Mouse (Mus musculus) hindbrain, postnatal 0 days (tissue): Measurements from ENCODE around the gene Trex2. TPM values are rescaled to one million over a fixed set of nuclear protein-coding genes. Genes with fewer than 3 reads are reported as not detected.
"Not testable (repeated sequence)": the region's sequence is repeated elsewhere in the genome, so short reads cannot be mapped to it uniquely, and the experiment has no call there.

ENCODE experiments used
- ATAC-seq: fragments of 200-750 bp; cut with Nextera tagmentation; 2 replicates; pipeline ENCODE4 v1.8.0; 2017; ENCODE audit warnings: mild to moderate bottlenecking, moderate TSS enrichment, moderate library complexity
- DNase-seq: peaks from one replicate; pipeline ENCODE4 v3.0.0-alpha.2; 2015; ENCODE audit warnings: low spot score
- H3K27ac ChIP-seq: fragments of 300-500 bp; sonication (generic); 2 replicates; pipeline ENCODE4 v1.5.1; 2014; ENCODE audit warnings: mild to moderate bottlenecking
- H3K27me3 ChIP-seq: fragments of 300-500 bp; sonication (generic); 2 replicates; pipeline ENCODE4 v1.6.1; 2014; ENCODE audit warnings: low read length, mixed read lengths; ENCODE audit not compliant: insufficient read depth
- H3K36me3 ChIP-seq: fragments of 300-500 bp; sonication (generic); 2 replicates; pipeline ENCODE4 v1.6.1; 2014; ENCODE audit warnings: low read length, mixed read lengths; ENCODE audit not compliant: insufficient read depth
- H3K4me1 ChIP-seq: fragments of 300-500 bp; sonication (generic); 2 replicates; pipeline ENCODE4 v1.6.1; 2014; ENCODE audit warnings: antibody characterized with exemption, low read length, mixed read lengths; ENCODE audit not compliant: insufficient read depth
- H3K4me2 ChIP-seq: fragments of 300-500 bp; sonication (generic); 2 replicates; pipeline ENCODE4 v1.6.1; 2014; ENCODE audit warnings: low read depth, mild to moderate bottlenecking, low read length, moderate library complexity, mixed read lengths
- H3K4me3 ChIP-seq: fragments of 300-500 bp; sonication (generic); 2 replicates; pipeline ENCODE4 v1.5.1; 2014; ENCODE audit warnings: low read length
- H3K9ac ChIP-seq: fragments of 300-500 bp; sonication (generic); replicated peaks from 2 replicates; pipeline ENCODE4 v1.6.1; 2014; ENCODE audit warnings: mild to moderate bottlenecking, low read length, moderate library complexity, mixed read lengths
- H3K9me3 ChIP-seq: fragments of 300-500 bp; sonication (generic); 2 replicates; pipeline ENCODE4 v1.6.1; 2016; ENCODE audit warnings: low read length, mixed read lengths
- CTCF ChIP-seq: IDR thresholded peaks from 2 replicates; pipeline ENCODE4 v1.5.1; 2016; ENCODE audit warnings: antibody characterized with exemption, control low read depth, low read depth
- WGBS: fragments of 180-500 bp; shearing (Covaris S2); extraction: QIAGEN DNeasy Blood & Tissue Kit; methylation state at CpG from one replicate; pipeline ENCODE4 v1.1.7; 2014; 5-methylcytosine and 5-hydroxymethylcytosine counted together
- polyA plus RNA-seq: library from polyadenylated mRNA; unstranded; fragments of >200 nt; fragmentation: Nextera tagmentation; extraction: Ambion mirVana; gene quantifications from 2 replicates; pipeline ENCODE4 v1.2.1, GENCODE M21; 2015
- total RNA-seq: library from RNA; depleted of rRNA; stranded (reverse); fragments of >200 nt; gene quantifications from 2 replicates; pipeline ENCODE4 v1.2.3, GENCODE M21; 2014

The Trex2 gene
- total and polyA plus RNA-seq, 2 experiments from 2014 or later: not detected

- TF ChIP-seq CTCF: no peak
- 80% methylated on average over 5 of the region's 5 CpGs for WGBS
Measured at GRCm38 (mm10) chrX:73432850-73433249, 2.3 kb downstream of the Trex2 start.

GRCm38 (mm10) chrX:73430036-73430435 is 5.1 kb downstream of the Trex2 start:
- TF ChIP-seq CTCF: 0 out of 2 replicates have a peak, but pooled peaks have one; percentile 32
- no peak overlapping the region for H3K4me2 ChIP-seq
- H3K9me3 ChIP-seq: no peaks in the 10 kb centered on the region
- no peaks in the 10 kb centered on the region for H3K27me3 ChIP-seq
- ATAC-seq (no peak), DNase-seq (peak; percentile 54)
- H3K9ac ChIP-seq: no peak overlapping the region
- 87% methylated on average over 2 of the region's 2 CpGs for WGBS
- H3K27ac ChIP-seq: no peak overlapping the region
- H3K4me3 ChIP-seq: no peak overlapping the region
- no peaks in the 10 kb centered on the region for H3K4me1 ChIP-seq
- no peaks in the 10 kb centered on the region for H3K36me3 ChIP-seq

More at GRCm38 (mm10) chrX:73432850-73433249, 2.3 kb downstream of the Trex2 start:
- Histone ChIP-seq H3K27me3 (no peaks in the 10 kb centered on the region), H3K27ac (no peak overlapping the region), H3K4me1 (no peaks in the 10 kb centered on the region), H3K4me3 (no peak overlapping the region), H3K36me3 (no peaks in the 10 kb centered on the region), H3K9me3 (no peaks in the 10 kb centered on the region), H3K4me2 (no peak overlapping the region), H3K9ac (no peak overlapping the region)
- DNase-seq (no peak), ATAC-seq (no peak)

GRCm38 (mm10) chrX:73412767-73413166 is 22.4 kb downstream of the Trex2 start:
- DNase-seq (peak; percentile 32), ATAC-seq (peak; percentile 49; the same call in 1 of the 2 replicates)
- H3K9ac ChIP-seq: no peak overlapping the region
- H3K36me3 ChIP-seq: no peaks in the 10 kb centered on the region
- H3K4me1 ChIP-seq: no peaks in the 10 kb centered on the region
- H3K9me3 ChIP-seq: no peaks in the 10 kb centered on the region
- WGBS: 37% methylated on average over 1 of the region's 1 CpGs
- peak; percentile 18; the same call in 1 of the 2 replicates for TF ChIP-seq CTCF
- no peak overlapping the region for H3K4me3 ChIP-seq
- H3K4me2 ChIP-seq: no peak overlapping the region
- H3K27ac ChIP-seq: no peak overlapping the region
- H3K27me3 ChIP-seq: no peaks in the 10 kb centered on the region

DNA sequence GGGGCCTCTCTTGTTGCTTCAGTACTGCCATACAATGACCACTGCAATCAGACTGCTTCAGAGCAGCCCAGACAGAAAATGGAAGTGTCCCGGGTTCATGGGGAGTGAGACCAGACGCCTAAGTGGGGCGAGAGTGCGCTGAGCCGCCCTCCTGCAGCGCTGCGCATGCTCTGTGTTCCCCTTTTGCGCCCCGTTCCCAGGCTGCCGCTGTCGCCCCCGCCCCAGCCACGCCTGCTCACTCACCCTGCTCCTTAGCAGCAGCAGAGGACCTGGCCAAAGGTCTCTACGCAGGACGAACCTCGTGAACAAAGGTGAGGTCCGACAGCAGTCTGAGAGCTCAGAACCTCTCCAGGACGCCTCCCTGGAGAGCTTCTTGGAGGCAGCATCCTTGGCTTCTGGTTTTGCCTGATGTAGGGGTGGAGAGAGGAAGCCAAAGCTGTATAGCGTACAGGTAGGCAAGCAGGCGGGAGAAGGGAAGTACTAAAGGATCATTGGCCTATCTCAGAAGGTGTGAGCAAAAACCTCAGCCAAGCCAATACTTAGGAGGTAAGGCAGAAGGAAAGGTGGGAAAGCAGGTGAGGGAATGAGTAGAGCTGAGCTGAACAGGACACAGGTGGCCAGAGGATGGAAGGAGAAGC is 24.1 kb downstream of the Trex2 start, which contains the start of gene Zfp92:
TSS of gene Zfp92 (plus strand) at position 217 of the 638 bp plus-strand sequence.
- H3K27ac ChIP-seq: no peak within 1 kb of the TSS

DNA sequence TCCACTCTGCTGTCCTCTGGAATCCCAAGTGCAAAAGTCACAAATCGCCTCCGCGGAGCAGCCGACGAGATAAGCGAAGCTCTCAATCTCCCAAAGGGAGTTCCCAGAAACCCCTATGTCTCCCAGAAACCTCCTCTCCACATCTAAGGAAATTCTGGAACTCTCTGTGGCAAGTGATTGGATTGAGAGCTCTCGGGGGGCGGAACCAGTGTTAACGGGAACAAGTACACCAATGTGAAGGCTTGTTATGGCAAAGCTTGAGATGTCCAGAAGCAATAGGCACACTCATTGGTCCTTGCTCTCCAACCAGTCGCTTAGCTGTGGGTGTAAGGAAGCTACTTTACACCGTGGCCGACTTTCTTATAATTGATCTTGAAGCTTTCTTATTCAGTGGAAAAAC is 33.5 kb downstream of the Trex2 start:
- WGBS: 92% methylated on average over 12 of the region's 12 CpGs
- no peak for ATAC-seq
- DNase-seq: no peak
- Histone ChIP-seq H3K4me2 (no peak overlapping the region), H3K4me3 (no peak overlapping the region), H3K9ac (no peak overlapping the region), H3K36me3 (no peaks in the 10 kb centered on the region), H3K27ac (no peak overlapping the region), H3K4me1 (no peaks in the 10 kb centered on the region), H3K9me3 (no peaks in the 10 kb centered on the region), H3K27me3 (no peaks in the 10 kb centered on the region)
- TF ChIP-seq CTCF: no peak

More for the DNA sequence above, 24.1 kb downstream of the Trex2 start, which contains the start of gene Zfp92:
- H3K9ac ChIP-seq: peak within 1 kb of the TSS; percentile 40; the same call in 1 of the 2 replicates
- H3K4me2 ChIP-seq: peak within 1 kb of the TSS; percentile 51
- H3K36me3 ChIP-seq: no peaks in the 10 kb centered on the region
- DNase-seq (peak; percentile 10), ATAC-seq (peak; percentile 53; the same call in 1 of the 2 replicates)
- WGBS: 22% methylated on average over 20 of the region's 20 CpGs
- no peak for TF ChIP-seq CTCF
- no peaks in the 10 kb centered on the region for H3K4me1 ChIP-seq
- no peaks in the 10 kb centered on the region for H3K9me3 ChIP-seq
- H3K4me3 ChIP-seq: peak within 1 kb of the TSS; percentile 37
- no peaks in the 10 kb centered on the region for H3K27me3 ChIP-seq

GRCm38 (mm10) chrX:73400951-73401350 is 34.2 kb downstream of the Trex2 start:
- Histone ChIP-seq H3K27ac (no peak overlapping the region), H3K9ac (no peak overlapping the region), H3K36me3 (no peaks in the 10 kb centered on the region), H3K27me3 (no peaks in the 10 kb centered on the region), H3K4me2 (no peak overlapping the region), H3K9me3 (no peaks in the 10 kb centered on the region), H3K4me3 (no peak overlapping the region), H3K4me1 (no peaks in the 10 kb centered on the region)
- no peak for TF ChIP-seq CTCF
- WGBS: 90% methylated on average over 20 of the region's 20 CpGs
- DNase-seq (no peak), ATAC-seq (no peak)

DNA sequence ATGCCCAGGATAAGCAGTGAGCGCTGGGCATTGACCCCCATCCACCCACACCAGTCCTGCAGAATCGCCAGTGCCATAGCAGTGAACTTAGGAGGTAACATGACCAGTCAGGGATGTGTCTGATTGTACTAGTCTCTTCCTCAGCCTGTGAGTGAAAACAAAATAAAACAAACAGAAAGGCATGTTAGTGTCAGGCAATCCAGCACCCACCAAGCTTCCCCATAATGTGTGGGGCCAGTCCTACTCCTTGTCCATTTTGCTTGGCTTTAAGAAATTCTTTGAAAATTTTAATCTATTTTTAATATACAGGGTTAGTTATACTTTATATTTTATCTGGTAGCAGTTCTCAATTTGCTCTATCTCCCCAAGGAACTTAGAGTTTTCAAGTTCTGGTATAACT is 36.5 kb downstream of the Trex2 start, which contains the start of gene Gm18336:
TSS of gene Gm18336 (minus strand) at position 101 of the 400 bp plus-strand sequence.
- H3K4me3 ChIP-seq, H3K36me3 ChIP-seq, H3K4me1 ChIP-seq, H3K27ac ChIP-seq, H3K9ac ChIP-seq, ATAC-seq, H3K4me2 ChIP-seq, H3K27me3 ChIP-seq, H3K9me3 ChIP-seq, DNase-seq: not testable (repeated sequence)
- WGBS: 71% methylated on average over 2 of the region's 2 CpGs
